Mouse (Mus musculus) monocyte, adult 5-6 weeks (primary cell): Measurements from ENCODE around the gene Gm4894. TPM values are rescaled to one million over a fixed set of nuclear protein-coding genes. Genes with fewer than 3 reads are reported as not detected.

Experiments
- ATAC-seq: fragments of 153-309, 156-312 bp; replicated peaks from 2 replicates; pipeline ENCODE4 v1.8.0; 2017; ENCODE audit warnings: mild to moderate bottlenecking; ENCODE audit not compliant: low TSS enrichment, insufficient number of reproducible peaks, severe bottlenecking, poor library complexity, low FRiP score
- total RNA-seq: library from RNA; stranded (forward); fragments of 200-1000, 200-491, 200-594 nt; gene quantifications from 3 replicates; pipeline ENCODE4 v1.2.3, GENCODE M21; 2017

Gm4894 gene
- not detected in 3 replicates for total RNA-seq

DNA sequence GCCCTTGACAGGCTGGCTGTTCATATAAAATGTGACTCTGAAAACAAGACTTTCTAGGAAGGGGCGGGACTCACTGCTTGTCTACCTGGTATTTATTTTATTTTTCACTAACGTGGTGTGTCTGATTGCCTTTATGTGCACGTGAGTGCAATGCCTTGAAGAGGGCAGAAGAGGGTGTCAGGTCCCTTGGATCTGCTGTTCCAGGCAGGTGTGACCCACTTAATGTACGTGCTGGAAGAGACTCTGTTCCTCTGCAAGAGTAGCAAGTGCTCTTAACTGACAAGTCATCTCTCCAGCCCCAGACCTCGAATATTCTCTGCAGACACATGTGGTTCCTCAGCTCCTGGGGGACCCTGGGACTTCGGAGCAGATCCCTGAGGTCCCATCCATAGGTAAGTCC is at the start of gene Gm4894:
Gene Gm4894, plus strand, starts transcription at position 301 of the 400 bp plus-strand sequence.
- ATAC-seq: no peak

DNA sequence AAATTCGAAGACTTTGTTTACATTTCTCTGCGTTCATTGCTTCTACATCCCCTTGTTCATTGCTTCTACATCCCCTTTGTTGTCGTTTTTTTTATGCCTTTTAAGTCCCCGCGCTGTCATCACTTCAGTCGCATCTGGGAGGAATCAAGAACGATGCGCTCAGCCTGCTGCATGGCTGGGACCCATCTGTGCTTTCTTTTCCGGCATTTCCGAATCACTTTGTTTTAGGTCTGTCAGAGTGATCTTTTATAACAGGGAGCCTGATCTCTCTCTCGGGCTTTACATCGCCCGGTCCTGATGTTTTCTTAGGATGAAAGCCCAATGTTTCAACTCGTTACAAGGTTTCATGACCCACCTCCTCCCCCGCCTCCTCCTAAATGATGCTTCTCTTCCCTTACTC is 44.0 kb upstream of the Gm4894 start:
- no peak for ATAC-seq

DNA sequence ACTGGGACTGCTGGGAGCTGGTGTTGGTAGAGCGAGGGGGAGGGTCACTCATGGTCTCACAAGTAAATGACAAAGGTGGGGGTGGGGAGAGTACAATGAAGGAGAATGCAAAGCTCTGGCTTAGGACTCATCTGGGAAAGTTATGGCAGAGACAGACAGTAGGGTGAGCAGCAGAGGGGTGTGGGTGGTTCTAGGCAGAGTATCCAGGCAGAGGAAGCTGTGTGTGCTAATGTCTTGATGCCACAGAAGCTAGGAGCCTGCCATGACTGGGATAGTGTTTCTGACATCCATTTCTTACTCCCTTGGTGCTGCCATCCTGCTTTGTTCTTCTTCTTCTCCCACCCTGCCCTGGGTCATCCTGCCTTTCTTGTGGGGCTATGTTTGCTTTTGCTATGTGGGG is 38.8 kb upstream of the Gm4894 start:
- ATAC-seq: no peak

DNA sequence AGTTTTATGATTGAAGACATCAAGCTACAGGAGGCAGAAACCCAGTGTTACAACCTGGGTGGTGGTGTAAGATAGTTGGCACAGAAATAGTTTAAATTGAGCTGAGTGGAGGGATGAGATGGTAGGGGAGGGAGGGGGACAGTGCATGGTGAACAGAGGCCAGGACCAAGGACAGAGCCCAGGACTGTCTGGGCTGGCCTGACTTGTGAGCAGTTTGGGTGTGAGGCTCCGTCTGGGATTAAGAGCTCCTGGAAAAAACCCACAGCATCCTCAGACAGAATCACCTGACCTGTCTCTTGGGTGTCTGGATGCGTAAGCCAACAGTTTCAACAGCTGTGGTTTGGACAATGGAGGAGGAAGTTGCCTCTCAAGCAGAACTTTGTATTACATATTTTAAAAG is 35.6 kb upstream of the Gm4894 start:
- ATAC-seq: no peak

DNA sequence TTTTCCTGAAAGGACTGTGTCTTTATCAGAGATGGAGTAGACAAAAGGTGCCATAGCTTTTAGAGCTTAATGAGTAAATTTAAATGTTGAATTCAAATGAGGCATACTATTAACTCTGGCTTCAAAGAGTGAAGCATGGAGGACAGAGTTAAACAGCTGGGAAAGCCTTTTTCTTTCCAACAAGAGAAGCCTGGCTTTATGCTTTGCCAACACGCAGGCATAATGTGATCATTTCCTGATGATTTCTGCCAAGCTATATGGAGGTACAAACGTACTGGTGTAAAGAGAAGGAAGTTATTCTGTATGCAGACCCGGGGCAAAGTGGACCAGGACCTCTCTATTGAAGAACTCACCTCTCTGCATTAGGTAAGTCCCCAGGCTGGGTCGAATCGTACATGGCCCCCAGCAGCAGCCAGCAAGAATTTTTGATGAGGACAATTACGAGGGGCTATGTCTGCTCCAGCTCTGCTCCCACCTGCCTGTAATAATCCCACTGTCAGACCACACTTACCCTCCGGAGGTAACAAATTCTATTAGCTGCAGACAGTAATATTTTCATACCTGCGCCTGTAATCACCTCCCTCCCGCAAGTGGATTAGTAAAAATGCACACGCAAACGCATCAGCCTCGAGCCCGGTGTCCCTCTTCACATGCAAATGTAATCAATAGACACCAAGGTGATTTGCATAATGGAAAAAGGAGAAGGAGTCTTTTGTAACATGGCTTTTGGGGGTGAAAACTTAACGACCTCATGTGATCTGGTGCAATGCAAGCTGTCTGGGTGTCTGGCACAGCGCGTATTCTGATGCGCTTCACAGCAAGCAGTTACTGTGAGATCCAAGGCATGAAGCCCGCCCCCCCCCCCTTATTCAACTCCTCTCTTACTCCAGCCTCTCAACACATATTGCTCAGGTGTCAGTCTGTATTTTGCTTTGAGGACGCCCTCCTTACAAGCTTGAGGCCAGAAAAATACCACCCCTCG is 32.4 kb upstream of the Gm4894 start:
- no peak for ATAC-seq

DNA sequence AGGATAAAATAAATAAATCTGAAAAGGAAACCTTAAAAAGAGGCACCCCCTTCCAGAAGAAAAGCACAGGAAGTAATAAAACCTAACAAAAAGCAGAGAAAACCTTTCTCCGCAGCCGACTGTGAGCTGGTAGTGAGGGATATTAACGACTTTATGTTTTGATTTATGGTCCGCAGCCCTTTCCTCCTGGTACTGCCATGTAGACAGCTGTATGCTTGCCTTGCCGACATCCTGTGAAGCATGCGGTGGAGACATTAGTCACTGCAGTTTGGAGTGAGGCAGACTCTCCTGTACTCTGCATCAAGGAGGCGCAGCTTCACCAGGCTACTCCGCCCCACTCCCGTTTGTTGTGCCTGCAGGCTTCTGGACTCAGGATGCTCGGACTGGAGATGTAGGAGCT is 25.8 kb upstream of the Gm4894 start:
- no peak for ATAC-seq

DNA sequence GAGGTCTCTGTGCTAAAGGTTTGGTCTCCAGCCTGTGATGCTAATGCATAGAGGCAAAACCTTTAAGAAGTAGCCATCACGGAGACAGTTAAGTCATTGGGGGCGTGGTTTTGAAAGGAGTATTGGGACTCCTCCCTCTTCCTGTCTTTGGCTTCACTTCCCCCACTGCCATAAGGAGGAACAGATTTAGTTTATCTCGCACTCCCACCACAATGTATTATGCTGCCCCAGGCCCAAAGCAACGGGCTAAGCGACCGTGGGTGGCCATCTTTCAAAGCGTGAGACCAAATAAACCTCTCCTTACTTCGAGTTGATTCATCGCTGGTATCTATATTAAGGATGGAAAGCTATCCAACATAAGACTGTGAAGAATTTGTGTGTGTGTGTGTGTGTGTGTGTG is 22.9 kb upstream of the Gm4894 start:
- no peak for ATAC-seq

DNA sequence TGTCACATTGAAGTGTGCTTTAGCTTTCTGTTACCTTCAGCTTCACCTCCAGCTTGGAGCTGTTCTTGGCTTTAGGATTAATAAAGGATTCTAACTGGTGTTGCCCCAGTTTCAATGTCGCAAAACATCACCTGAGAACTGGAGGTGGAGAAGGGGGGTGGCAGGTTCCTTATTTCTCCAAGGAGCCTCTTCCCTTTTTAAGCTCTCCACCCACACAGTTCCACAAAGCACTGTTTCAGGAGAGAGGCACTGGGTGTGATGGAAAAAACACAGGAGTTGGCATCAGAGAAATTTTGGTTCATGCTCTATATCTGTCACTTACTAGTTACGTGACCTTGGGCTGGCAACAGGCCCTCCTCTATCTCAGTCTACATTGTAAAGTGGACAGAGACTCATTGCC is 21.3 kb upstream of the Gm4894 start:
- no peak for ATAC-seq

- no peak for ATAC-seq
These were observed 3.5 kb upstream of the Gm4894 start for GRCm38 (mm10) chr9:49246839-49247238.

- ATAC-seq: no peak
These were observed 18.6 kb downstream of the Gm4894 start for GRCm38 (mm10) chr9:49268949-49269348.

- ATAC-seq: no peak
These were observed 23.2 kb downstream of the Gm4894 start for GRCm38 (mm10) chr9:49273566-49273965.

DNA sequence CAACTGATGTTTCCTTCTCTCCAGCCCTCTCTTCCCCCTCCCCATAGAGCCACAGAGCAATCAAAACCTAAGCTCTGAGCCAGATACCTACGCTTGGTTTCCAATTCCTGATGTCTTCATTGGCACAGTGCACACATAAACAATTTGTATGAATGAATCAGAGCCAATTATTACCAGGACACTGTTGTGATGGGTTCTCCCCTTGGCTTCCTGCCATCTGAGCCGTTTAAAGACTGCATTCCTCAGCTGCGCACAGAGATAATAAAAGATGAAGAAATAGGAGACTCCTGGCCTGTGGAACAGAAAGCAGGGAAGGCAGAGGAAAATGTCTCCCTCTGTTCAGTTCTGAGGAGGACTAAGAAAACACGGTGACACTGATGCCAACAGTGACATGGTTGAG is 25.6 kb downstream of the Gm4894 start:
- no peak for ATAC-seq

DNA sequence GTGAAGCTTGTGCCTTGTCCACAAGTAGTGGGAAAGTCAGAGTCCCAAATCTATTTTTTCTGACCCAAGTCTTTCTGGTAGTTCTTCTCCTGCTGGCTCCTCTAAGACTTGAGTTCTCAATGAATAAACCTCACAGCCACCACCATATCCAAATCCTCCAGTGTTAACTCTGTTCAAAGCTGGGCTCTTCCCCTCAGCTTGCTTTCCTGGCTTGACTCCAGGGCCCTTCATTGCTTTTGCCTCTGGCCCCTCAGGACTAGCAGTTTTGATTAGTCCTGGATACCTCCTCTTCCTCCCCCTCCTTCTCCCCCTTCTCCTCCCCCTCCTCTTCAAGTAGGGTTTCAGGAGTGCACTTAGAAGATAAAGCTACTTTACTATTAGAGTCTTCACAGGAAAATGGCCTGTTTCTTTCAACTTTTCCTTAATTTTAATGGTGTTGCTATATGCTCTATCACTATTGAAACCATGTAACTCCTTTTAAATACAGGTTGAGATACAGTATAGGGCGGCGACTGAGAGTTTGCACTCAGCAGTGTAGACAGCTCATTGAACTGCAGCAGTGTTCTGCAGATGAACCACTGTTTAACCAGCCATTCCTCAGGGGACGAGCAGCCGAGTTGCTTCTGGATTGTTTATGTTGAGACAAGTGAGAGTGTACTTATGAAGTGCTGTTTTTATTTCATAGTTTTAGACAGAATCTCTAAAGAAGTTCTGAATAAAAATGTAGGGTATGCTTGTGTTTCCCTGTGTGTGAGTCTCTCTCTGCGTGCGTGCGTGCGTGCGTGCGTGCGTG is 26.4 kb downstream of the Gm4894 start:
- no peak for ATAC-seq

DNA sequence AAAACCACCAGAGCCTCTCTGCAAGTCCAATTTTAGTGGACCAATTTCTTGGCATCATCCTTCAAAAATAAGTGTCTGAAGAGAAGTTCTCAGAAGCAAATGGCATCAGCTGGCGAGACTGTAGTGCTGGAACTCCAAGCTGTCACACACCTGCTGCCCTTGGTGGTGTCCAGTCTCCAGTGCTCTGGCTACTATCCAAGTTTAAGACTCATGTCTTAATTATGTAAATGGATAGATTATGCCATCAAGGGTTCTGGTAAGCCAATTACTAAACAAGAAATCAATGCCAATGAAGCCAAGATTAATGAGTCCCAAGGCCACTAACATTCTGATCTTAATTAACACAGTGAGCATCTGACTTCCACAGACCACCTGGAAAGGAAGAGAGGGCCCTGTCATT is 44.8 kb downstream of the Gm4894 start:
- no peak for ATAC-seq

DNA sequence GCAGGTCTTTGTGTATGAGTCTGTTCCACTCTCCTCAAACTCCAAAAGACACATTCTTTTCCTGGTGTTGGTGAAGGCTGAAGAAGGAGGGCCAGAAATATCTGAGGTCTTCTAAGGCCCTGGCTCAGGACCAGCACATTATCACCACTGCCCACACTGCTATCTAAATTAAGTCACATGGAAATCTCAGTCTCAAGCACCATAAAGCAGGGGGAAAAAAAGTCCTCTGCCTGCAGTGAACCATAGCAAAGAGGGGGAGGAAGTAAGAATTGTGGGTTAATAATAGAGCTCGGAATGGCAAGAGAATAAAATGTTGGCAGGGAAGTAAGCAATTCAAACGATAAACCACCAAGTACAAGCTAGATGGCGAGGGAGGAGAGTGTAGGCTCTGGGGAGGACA is 57.2 kb downstream of the Gm4894 start:
- no peak for ATAC-seq

DNA sequence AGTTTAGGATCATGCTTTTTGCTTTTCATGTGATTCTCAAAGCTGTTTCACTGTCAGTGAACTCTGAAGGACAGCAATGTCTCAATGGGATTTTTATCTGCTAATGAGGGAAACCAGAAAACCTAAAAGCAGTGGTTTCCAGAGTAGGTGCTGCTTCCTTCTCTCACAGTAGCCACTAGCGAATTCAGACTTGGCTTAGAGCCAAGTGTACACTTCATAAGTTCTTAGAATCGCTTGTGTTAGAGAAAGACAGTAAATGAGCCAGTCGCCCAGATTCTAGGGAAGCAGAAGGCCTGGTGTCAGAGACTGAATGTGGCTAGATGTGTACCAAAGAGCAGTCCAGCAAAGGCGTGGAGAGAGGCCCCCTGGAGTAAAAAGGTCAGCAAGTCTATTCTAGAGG is 60.5 kb downstream of the Gm4894 start:
- ATAC-seq: no peak

DNA sequence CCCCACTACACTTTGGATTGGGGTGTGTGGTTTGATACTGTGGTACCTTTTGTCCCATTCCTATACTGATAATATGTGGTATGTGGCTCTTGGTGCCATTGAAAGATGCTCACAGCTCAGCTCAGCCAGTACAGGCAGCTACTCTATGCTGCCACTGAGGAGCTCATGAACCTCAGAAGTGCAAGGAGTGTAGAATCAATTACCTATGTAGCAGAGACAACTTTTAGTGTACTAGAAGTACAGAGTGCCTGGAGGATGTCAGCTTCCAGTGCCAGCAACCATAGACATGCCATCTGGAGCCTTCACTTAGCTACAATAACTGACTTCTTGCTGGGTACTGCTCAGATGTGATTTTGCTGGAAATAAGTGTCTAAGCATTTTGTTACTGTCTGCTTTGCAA is 68.3 kb downstream of the Gm4894 start:
- ATAC-seq: no peak
